Comparison of ENCODE assay signal across 8 mouse cellular contexts in genomic region chr9:124424542-124425410, GRCm38 (mm10). TPM values are rescaled to one million over a fixed set of nuclear protein-coding genes. Genes with fewer than 3 reads are reported as not detected.
DNase-seq lines count a peak whose midpoint lies in the region; ATAC-seq and TF ChIP-seq lines count a peak whose summit lies in the region.

No protein-coding gene starts in this region.

- WGBS in hindbrain, postnatal 0 days = under 1% methylated on average over 48 of the region's 48 CpGs

- peak; percentile 33 for ATAC-seq in common myeloid progenitor, adult 5-6 weeks (replicated peaks; ENCODE audit: low read depth, poor library complexity, severe bottlenecking)
- peak; percentile 81 for ATAC-seq in hindbrain, postnatal 0 days
- ATAC-seq in megakaryocyte, adult 5-6 weeks (ENCODE audit: poor library complexity, severe bottlenecking) = peak; percentile 18

- H3K4me1 ChIP-seq in hindbrain, postnatal 0 days (ENCODE audit: insufficient read depth, low read length) = no peaks in the 10 kb centered on the region

- intact Hi-C loops in gastrocnemius, adult 2 months (cut with DNase I) = loop anchor here (5.0 kb wide), 2 partner anchors 147 to 582 kb away; no protein-coding TSS in a partner anchor
- intact Hi-C loops in left cerebral cortex, adult 2 months (cut with DNase I) = loop anchor here (5.0 kb wide), 2 partner anchors 142 to 577 kb away; no protein-coding TSS in a partner anchor

- peak overlapping the region; percentile 84 for H3K4me3 ChIP-seq in gastrocnemius, adult 2 months
- H3K4me3 ChIP-seq in hindbrain, postnatal 0 days (ENCODE audit: low read length) = peak overlapping the region; percentile 80
- peak overlapping the region; percentile 95 for H3K4me3 ChIP-seq in left cerebral cortex, adult 2 months

- peak overlapping the region; percentile 96 for H3K27ac ChIP-seq in gastrocnemius, adult 2 months
- H3K27ac ChIP-seq in hindbrain, postnatal 0 days = peak overlapping the region; percentile 97
- peak overlapping the region; percentile 99 for H3K27ac ChIP-seq in left cerebral cortex, adult 2 months

- no peak for TF ChIP-seq CTCF in gastrocnemius, adult 2 months (IDR thresholded peaks at IDR 0.05)
- no peak for TF ChIP-seq CTCF in hindbrain, postnatal 0 days (IDR thresholded peaks at IDR 0.05; ENCODE audit: low read depth)
- no peak for TF ChIP-seq CTCF in left cerebral cortex, adult 2 months (IDR thresholded peaks at IDR 0.05)

- H3K27me3 ChIP-seq in hindbrain, postnatal 0 days (ENCODE audit: insufficient read depth, low read length) = no peaks in the 10 kb centered on the region

- H3K36me3 ChIP-seq in hindbrain, postnatal 0 days (ENCODE audit: insufficient read depth, low read length) = no peaks in the 10 kb centered on the region

- H3K4me2 ChIP-seq in hindbrain, postnatal 0 days (ENCODE audit: low read depth, low read length) = peak overlapping the region; percentile 65

- DNase-seq in ZHBTc4 (ENCODE audit: low read depth, low spot score) = peak; percentile 98
- peak; percentile 99 for DNase-seq in gastrocnemius, adult 2 months
- DNase-seq in hindbrain, postnatal 0 days (ENCODE audit: low spot score) = peak; percentile 100
- DNase-seq in left cerebral cortex, adult 2 months (ENCODE audit: extremely low spot score in 1 of 2, low spot score in 2 of 2) = peak; percentile 98 to 99
- peak; percentile 99 for DNase-seq in right cerebral cortex, adult 2 months (ENCODE audit: low spot score in 2 of 2)
- DNase-seq in urinary bladder, postnatal 14 days (ENCODE audit: low spot score) = peak; percentile 98

- no peaks in the 10 kb centered on the region for H3K9me3 ChIP-seq in hindbrain, postnatal 0 days (ENCODE audit: low read length)

- H3K9ac ChIP-seq in hindbrain, postnatal 0 days (replicated peaks; ENCODE audit: low read length) = peak overlapping the region; percentile 67

RNA-seq across cellular contexts. Expression of gene Ppp2r3d, which starts 51.9 kb away (rescaled TPM):
- total RNA-seq in common myeloid progenitor, adult 5-6 weeks (2017) = 11.1 and 23.5 TPM in 2 replicates
- total RNA-seq in gastrocnemius, adult 2 months (2021) = 10 to 100 TPM; 29.8 to 36.0 TPM
- total RNA-seq in hindbrain, postnatal 0 days (2014; rRNA removed) = 122 and 181 TPM in 2 replicates
- polyA plus RNA-seq in hindbrain, postnatal 0 days (2015; fragmentation: Nextera tagmentation; extraction: Ambion mirVana) = 150 and 166 TPM in 2 replicates
- 100 to 1,000 TPM in 1 of 2 experiments, 10 to 100 TPM in 1; 98.9 to 106 TPM for total RNA-seq in left cerebral cortex, adult 2 months (2021)
- 20.2 and 36.8 TPM in 2 replicates for total RNA-seq in megakaryocyte, adult 5-6 weeks (2015)
- 8.7 and 12.7 TPM in 2 replicates for total RNA-seq in megakaryocyte, adult 5-6 weeks (2017)

Comparison
In these comparisons a context has a peak if more than half of its experiments do, and no peak if none do; other contexts are left out.
1. Peak in every context shown above with its lines: DNase-seq, ATAC-seq, H3K4me3 ChIP-seq and H3K27ac ChIP-seq.
2. ATAC-seq: peak in every context shown above with its lines; median percentile 81 in hindbrain, postnatal 0 days; 33 in common myeloid progenitor, adult 5-6 weeks; 18 in megakaryocyte, adult 5-6 weeks.